Mouse (Mus musculus): Measurements from ENCODE around the gene Ccnl1. TPM values are rescaled to one million over a fixed set of nuclear protein-coding genes. Genes with fewer than 3 reads are reported as not detected.

The Ccnl1 gene
- total and polyA plus RNA-seq, 3 experiments, result 16.7 to 18.1 (median 17.8) TPM

GRCm38 (mm10) chr3:65962270-65962930 is 4.4 kb upstream of the Ccnl1 start:
- TF ChIP-seq POLR2A (IDR thresholded peaks at IDR 0.05; ENCODE audit: insufficient read depth, low read depth, low read length) (no peak), EP300 (IDR thresholded peaks at IDR 0.05; ENCODE audit: insufficient read depth, low read depth, low read length) (no peak), CTCF (IDR thresholded peaks at IDR 0.05) (no peak)
- H3K4me3 ChIP-seq, result no peak overlapping the region
- H3K4me1 ChIP-seq (ENCODE audit: control insufficient read depth, insufficient read depth, low read length), result peaks cover 2% of the 10 kb centered on the region; the same call in 1 of the 2 replicates
- H3K9ac ChIP-seq (ENCODE audit: low read depth, low read length), result no peak overlapping the region
- no peaks in the 10 kb centered on the region; the same call in 1 of the 2 replicates for H3K36me3 ChIP-seq (ENCODE audit: control insufficient read depth, insufficient read depth, low read length)
- no peak overlapping the region for H3K27ac ChIP-seq
- intact Hi-C loops (cut with DNase I), result no loop called here
- DNase-seq, result no peak
- H3K27me3 ChIP-seq (ENCODE audit: control insufficient read depth, insufficient read depth, low read length), result no peaks in the 10 kb centered on the region
- WGBS, result 79% methylated on average over 4 of the region's 4 CpGs
- no peaks in the 10 kb centered on the region for H3K79me2 ChIP-seq (replicated peaks; ENCODE audit: control insufficient read depth, insufficient read depth, low read length)

DNA sequence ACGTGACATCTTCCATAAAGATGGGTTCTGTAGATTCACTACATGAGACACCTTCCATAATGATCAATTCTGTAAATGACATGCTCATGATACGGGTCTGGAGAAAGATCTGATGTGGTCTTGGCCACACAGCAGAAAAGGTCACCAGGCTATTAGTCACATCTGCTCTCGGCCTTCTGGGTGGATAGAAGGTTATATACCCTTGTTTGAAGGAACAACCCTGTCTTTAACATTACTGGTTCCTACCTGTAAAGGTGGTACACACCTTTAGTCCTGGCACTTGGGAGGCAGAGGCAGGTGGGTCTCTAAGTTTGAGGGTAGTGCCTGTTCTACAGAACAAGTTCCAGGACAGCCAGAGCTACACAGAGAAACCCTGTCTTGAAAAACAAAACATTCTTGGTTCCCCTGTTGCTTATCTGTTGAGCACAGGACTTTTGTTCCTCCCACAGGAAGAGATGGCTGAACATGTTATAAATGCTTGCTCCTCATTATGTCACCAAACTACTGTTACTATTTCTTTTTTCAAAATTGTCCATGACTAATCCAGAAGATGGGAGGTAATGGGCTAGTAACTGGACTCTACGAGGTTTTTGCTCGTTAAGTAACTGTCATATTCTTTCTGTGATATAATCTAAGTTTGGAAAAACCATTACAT is 2.4 kb upstream of the Ccnl1 start:
- intact Hi-C loops (cut with DNase I), result no loop called here
- Histone ChIP-seq H3K79me2 (replicated peaks; ENCODE audit: control insufficient read depth, insufficient read depth, low read length) (peaks cover 4% of the 10 kb centered on the region; the same call in 1 of the 2 replicates), H3K36me3 (ENCODE audit: control insufficient read depth, insufficient read depth, low read length) (peaks cover 14% of the 10 kb centered on the region), H3K27ac (no peak overlapping the region), H3K27me3 (ENCODE audit: control insufficient read depth, insufficient read depth, low read length) (no peaks in the 10 kb centered on the region), H3K9ac (ENCODE audit: low read depth, low read length) (no peak overlapping the region), H3K4me3 (no peak overlapping the region), H3K4me1 (ENCODE audit: control insufficient read depth, insufficient read depth, low read length) (peaks cover 10% of the 10 kb centered on the region)
- TF ChIP-seq CTCF (IDR thresholded peaks at IDR 0.05) (no peak), POLR2A (IDR thresholded peaks at IDR 0.05; ENCODE audit: insufficient read depth, low read depth, low read length) (no peak), EP300 (IDR thresholded peaks at IDR 0.05; ENCODE audit: insufficient read depth, low read depth, low read length) (no peak)
- 87% methylated on average over 5 of the region's 5 CpGs for WGBS
- no peak for DNase-seq

- 54% methylated on average over 3 of the region's 3 CpGs for WGBS
- Histone ChIP-seq H3K4me3 (no peak overlapping the region), H3K27me3 (ENCODE audit: control insufficient read depth, insufficient read depth, low read length) (no peaks in the 10 kb centered on the region), H3K79me2 (replicated peaks; ENCODE audit: control insufficient read depth, insufficient read depth, low read length) (peaks cover 4% of the 10 kb centered on the region; the same call in 1 of the 2 replicates), H3K27ac (peak overlapping the region; percentile 98; the same call in 1 of the 2 replicates), H3K9ac (ENCODE audit: low read depth, low read length) (no peak overlapping the region), H3K36me3 (ENCODE audit: control insufficient read depth, insufficient read depth, low read length) (peaks cover 21% of the 10 kb centered on the region), H3K4me1 (ENCODE audit: control insufficient read depth, insufficient read depth, low read length) (peaks cover 13% of the 10 kb centered on the region)
- DNase-seq, result no peak
- intact Hi-C loops (cut with DNase I), result no loop called here
- TF ChIP-seq POLR2A (IDR thresholded peaks at IDR 0.05; ENCODE audit: insufficient read depth, low read depth, low read length) (no peak), EP300 (IDR thresholded peaks at IDR 0.05; ENCODE audit: insufficient read depth, low read depth, low read length) (no peak), CTCF (IDR thresholded peaks at IDR 0.05) (no peak)
Observed at GRCm38 (mm10) chr3:65959416-65960001, 1.5 kb upstream of the Ccnl1 start.

DNA sequence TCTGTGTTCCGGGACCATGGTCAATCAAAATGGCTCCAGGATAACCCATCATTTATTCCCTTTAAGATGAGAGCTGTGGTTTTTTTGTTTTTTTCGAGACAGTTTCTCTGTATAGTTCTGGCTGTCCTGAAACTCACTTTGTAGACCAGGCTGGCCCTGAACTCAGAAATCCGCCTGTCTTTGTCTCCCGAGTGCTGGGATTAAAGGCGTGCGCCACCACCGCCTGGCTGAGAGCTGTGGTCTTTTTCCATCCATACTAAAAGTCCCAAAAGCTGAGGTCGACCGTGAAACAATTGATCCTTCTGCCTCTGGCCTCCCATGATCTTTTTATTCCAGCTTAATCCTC is 764 bp upstream of the Ccnl1 start:
- peaks cover 25% of the 10 kb centered on the region for H3K36me3 ChIP-seq (ENCODE audit: control insufficient read depth, insufficient read depth, low read length)
- H3K4me3 ChIP-seq, result peak overlapping the region; percentile 88
- TF ChIP-seq POLR2A (IDR thresholded peaks at IDR 0.05; ENCODE audit: insufficient read depth, low read depth, low read length) (no peak), EP300 (IDR thresholded peaks at IDR 0.05; ENCODE audit: insufficient read depth, low read depth, low read length) (no peak), CTCF (IDR thresholded peaks at IDR 0.05) (no peak)
- H3K27ac ChIP-seq, result peak overlapping the region; percentile 98
- no peak for DNase-seq
- intact Hi-C loops (cut with DNase I), result loop anchor here (1.0 kb wide), 1 partner anchor 15 kb away; no protein-coding TSS in a partner anchor
- peak overlapping the region; percentile 39; the same call in 1 of the 2 replicates for H3K9ac ChIP-seq (ENCODE audit: low read depth, low read length)
- peaks cover 4% of the 10 kb centered on the region; the same call in 1 of the 2 replicates for H3K79me2 ChIP-seq (replicated peaks; ENCODE audit: control insufficient read depth, insufficient read depth, low read length)
- H3K27me3 ChIP-seq (ENCODE audit: control insufficient read depth, insufficient read depth, low read length), result no peaks in the 10 kb centered on the region
- 12% methylated on average over 9 of the region's 9 CpGs for WGBS
- H3K4me1 ChIP-seq (ENCODE audit: control insufficient read depth, insufficient read depth, low read length), result peaks cover 15% of the 10 kb centered on the region

- Histone ChIP-seq H3K79me2 (replicated peaks; ENCODE audit: control insufficient read depth, insufficient read depth, low read length) (peaks cover 4% of the 10 kb centered on the region; the same call in 1 of the 2 replicates), H3K27me3 (ENCODE audit: control insufficient read depth, insufficient read depth, low read length) (no peaks in the 10 kb centered on the region), H3K27ac (peak overlapping the region; percentile 98), H3K36me3 (ENCODE audit: control insufficient read depth, insufficient read depth, low read length) (peaks cover 39% of the 10 kb centered on the region), H3K4me1 (ENCODE audit: control insufficient read depth, insufficient read depth, low read length) (peaks cover 17% of the 10 kb centered on the region), H3K9ac (ENCODE audit: low read depth, low read length) (peak overlapping the region; percentile 99), H3K4me3 (peak overlapping the region; percentile 88)
- intact Hi-C loops (cut with DNase I), result loop anchor here (1.0 to 2.0 kb wide), 2 partner anchors 17 to 33 kb away; no protein-coding TSS in a partner anchor
- under 1% methylated on average over 82 of the region's 94 CpGs for WGBS
- 0 out of 2 replicates have a peak, but pooled peaks have one; percentile 9 for TF ChIP-seq EP300 (IDR thresholded peaks at IDR 0.05; ENCODE audit: insufficient read depth, low read depth, low read length)
- TF ChIP-seq POLR2A (IDR thresholded peaks at IDR 0.05; ENCODE audit: insufficient read depth, low read depth, low read length), result 0 out of 2 replicates have a peak, but pooled peaks have one; percentile 14
- TF ChIP-seq CTCF (IDR thresholded peaks at IDR 0.05), result peak; percentile 46
- peak; percentile 73 to 74 for DNase-seq
Observed at GRCm38 (mm10) chr3:65957271-65958101, 563 bp downstream of the Ccnl1 start.

All from heart, adult 2 months (tissue).